Mouse (Mus musculus) heart, postnatal 4 days (tissue): Measurements from ENCODE around the gene Brf1. TPM values are rescaled to one million over a fixed set of nuclear protein-coding genes. Genes with fewer than 3 reads are reported as not detected.

ENCODE experiments used
- DNase-seq: peaks from one replicate; pipeline ENCODE4 v3.0.0; 2021
- total RNA-seq, 2 experiments: library from RNA; stranded (reverse); gene quantifications; 2 replicates each; pipeline ENCODE4 v1.2.3; 2021

Brf1 gene
- total RNA-seq, 2 experiments from 2014 or later = 38.3 to 40.8 TPM

DNA sequence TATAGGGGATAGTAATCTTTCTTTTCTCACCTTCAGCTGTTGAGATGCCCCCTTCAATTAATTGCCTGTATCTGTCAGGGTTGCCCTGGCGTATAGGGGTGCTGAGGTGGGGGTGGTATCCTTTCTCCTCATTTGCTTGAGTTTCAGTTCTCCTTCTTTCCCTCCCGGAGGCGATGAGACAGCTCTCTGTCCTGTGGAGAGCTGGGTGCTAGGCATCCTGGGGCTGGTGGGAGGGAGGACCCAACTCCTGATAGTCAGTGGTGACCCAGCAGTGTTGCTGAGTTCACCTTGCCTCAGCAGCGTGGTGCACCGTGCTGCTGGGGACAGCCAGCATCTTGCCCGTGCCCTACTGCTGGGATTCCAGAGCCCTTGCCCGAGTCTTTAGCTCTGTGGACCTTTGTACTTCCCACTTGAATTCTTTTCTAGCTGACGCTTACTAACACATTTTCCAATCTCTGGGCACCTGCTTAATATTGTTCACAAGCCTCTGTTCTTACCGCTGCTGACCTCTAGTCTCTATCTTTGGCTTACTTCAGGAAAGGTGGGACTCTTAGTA, 17.0 kb upstream of the Brf1 start:
- no peak for DNase-seq

DNA sequence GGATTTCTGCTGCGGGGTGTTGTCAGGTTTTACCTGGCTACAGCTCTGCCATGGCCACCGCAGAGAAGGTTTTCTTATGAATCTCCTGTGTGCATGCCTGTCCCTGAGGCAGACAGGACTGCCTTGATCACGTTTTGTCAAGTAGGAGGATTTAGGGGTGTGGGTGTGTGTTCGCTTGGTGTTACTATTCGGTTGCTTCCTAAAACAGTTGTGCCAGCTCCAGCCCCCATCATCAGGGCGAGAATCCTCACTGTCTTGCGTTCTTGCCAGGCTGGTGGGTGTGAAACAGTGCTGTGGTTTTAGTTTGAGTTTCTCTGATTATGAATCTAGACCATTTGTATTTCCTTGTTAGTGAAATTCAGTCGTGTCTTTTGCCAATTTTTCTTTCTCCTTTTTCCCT, 16.5 kb upstream of the Brf1 start:
- DNase-seq = no peak

DNA sequence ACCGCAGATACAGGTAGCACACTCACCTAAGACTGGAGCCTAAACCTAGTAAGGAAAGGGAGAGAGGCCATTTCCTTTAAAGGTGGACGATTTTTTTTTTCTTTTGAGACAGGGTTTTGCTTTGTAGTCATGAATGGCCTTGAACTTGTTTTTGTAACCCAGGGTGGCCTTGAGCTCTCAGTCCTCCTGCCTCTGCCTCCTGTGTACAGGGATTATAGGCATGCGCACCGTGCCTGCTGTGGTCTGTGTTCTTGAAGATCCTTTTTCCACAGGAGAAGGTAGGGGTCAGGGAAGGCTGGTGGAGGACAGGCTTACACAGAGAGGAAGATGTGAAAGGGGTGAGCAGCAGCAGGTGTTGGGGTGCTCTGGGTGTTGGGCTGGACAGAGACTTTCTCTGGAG, 15.5 kb upstream of the Brf1 start:
- DNase-seq = no peak

DNA sequence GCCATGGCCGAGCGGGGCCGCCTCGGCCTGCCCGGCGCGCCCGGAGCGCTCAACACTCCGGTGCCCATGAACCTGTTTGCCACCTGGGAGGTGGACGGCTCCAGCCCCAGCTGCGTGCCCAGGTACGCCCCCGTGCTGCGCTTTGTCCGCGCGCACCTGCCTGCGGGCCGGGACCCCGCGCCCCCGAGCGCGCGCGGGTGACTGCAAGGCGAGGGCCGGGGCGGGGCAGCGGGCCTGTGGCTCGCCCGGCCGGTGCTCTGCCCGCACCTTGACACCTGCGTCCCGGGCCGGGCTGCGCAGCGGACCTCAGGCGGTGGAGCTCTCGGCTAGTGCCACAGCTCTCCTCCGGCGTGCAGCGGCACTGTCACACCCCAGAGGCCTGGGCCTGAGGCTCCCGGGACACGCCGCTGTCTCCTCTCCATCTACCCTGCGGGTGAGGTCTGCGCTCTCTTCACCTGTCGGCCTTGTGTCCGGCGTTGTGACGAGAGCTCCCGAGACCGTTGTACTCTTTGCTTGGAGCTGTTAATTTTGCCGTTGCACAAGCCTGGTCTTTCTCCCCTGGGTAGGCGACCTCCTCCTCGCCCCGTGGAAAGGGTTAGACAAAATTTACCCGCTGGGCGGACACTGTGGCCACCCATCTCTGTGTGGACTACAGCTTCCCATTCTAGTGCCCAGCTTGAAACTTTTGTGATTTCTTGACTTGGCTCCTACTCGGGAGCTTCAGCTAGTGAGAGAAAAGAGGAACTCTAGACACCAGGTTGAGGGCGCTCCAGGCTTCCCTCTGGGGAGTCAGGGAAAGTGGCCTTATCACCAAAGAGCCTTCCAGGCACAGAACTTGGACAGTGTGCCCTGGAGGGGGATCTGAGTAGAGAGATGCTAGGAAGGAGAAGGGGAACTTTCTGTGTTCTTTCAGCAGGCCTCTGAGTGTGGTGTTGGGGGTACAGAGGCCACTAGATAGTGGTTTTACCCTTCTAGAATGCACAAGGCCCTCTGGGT, 14.4 kb upstream of the Brf1 start:
- DNase-seq = peak; percentile 42

- DNase-seq = peak; percentile 96
Measured at GRCm38 (mm10) chr12:113013604-113014558, 13.4 kb upstream of the Brf1 start, which contains the start of gene Pacs2. Gene Pacs2 (plus strand): TSS chr12:113014508.

- DNase-seq = peak; percentile 49
Measured at GRCm38 (mm10) chr12:113013021-113013491, 12.6 kb upstream of the Brf1 start.

DNA sequence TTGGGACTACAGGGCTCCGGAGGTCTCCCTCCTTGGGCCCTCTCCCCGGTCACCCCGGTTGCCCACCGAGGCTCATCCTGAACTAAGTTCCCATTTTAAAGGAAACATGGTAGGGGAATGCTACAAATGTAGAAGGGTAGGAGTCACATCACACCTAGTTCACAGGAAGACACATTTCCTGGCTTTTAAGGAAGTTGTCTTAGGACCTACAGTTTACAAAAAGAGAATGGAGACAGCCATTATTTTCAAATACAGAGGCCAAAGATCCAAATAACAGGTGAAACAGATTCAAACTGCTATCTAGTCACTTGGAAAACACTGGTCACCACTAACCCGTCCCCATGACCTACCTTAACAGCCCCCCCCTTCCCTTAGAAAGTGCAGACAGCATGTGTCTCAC, 11.9 kb upstream of the Brf1 start:
- DNase-seq = no peak

DNA sequence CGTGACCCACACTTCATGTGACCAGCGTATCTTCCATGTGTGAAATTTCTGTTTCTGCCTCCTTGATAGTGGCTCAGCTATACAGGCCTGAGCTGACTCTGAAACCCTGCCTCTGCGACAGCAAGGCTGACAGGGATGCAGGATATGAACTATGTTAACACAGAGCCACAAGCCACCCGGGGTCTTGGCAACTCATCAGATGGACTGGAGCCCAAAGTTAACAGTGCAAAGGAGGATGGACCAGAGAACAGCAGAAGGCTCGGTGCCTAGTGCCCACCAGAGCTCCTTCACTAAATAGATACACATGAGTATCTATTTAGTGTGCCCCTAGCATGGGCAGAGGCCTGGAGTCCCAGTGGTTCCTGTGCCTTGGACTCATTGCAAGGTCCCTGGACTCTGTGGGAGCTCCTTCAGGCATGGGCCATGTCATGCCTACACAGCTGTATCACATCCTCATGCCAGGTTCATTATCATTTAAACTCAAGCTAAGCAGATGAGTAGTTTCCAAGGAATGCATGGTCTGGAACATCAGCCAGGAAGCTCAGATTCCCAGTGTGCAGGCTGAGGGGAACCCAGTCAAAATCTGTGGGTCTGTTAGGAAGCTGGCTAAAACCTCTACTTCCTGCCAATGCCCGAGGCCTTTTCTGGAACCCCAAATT, 11.3 kb upstream of the Brf1 start:
- DNase-seq = peak; percentile 59

DNA sequence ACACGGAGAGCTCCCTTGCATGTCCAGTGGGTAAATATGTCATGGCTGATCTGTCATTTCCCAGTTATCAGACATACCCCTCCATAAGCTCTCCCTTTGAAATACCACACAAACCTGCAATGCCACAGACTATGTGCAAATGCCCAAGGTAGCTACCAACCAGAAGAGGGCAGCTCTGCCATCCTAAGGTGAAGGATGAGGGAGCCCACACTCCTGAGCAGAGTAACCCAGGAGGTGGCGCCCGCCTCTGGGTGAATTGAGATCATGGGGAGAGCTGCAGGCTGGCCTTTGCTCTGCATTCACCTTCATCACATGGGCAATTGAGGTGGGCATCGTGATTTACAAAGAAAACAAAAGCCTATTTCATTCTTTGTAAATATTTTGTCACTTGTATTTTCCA, 4.5 kb upstream of the Brf1 start:
- peak; percentile 80 for DNase-seq

- DNase-seq = no peak
Measured at GRCm38 (mm10) chr12:113004011-113004410, 3.5 kb upstream of the Brf1 start.

- no peak for DNase-seq
Measured at GRCm38 (mm10) chr12:113002667-113003066, 2.2 kb upstream of the Brf1 start.

GRCm38 (mm10) chr12:113001133-113001474, 600 bp upstream of the Brf1 start:
- no peak for DNase-seq

DNA sequence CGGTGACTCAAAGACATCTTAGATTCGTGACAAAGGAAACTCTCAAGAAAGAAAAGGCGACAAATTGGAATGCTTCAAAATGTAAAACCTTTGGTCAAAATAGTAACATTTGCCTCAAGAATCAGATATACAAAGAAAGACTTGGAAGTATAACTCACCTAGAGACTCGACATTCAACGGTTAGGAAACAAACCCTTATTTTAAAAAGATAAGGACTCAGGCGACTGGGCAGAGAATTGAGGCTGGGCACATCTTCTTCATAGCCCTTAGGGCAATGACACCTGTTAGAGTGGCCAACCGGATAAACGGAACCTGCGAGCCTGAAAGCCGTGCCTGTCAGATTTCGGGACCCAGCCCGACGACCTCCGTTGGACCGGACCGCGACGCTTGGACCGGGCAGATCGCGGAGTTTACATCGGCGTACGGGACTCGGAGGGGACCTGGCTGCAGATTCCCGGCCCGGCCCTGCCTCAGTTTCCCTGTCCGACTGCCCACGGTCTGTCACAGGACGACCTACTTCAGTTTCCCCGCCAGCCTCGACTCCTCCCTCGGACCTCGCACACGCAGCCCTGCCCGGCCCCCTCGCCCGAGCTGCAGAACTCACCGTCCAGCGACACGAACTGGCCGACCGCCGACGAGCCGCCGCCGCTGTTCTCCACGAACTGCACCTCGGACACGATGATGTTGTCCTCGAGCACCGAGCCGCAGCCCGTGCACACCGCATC, 773 bp downstream of the Brf1 start:
- DNase-seq = no peak

- no peak for DNase-seq
Measured at GRCm38 (mm10) chr12:112994153-112994552, 6.4 kb downstream of the Brf1 start.

DNA sequence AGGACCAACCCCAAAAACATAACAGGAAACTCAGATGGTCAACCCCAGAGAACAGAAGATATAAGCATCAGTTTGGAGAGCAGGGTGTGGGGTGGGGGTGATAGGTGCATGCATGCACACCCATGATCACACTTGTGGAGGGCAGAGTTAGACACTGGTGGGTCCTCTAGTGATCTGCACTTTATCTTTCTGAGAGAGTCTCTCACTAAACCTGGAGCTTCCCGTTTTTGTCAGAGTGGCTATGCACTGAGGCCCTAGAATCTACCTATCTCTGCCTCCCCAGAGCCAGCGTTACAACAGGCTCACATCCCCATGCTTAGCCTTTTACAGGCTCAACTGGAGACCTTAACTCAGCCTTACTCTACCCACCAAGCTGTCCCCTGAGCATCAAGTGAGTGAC, 9.1 kb downstream of the Brf1 start:
- DNase-seq = no peak

DNA sequence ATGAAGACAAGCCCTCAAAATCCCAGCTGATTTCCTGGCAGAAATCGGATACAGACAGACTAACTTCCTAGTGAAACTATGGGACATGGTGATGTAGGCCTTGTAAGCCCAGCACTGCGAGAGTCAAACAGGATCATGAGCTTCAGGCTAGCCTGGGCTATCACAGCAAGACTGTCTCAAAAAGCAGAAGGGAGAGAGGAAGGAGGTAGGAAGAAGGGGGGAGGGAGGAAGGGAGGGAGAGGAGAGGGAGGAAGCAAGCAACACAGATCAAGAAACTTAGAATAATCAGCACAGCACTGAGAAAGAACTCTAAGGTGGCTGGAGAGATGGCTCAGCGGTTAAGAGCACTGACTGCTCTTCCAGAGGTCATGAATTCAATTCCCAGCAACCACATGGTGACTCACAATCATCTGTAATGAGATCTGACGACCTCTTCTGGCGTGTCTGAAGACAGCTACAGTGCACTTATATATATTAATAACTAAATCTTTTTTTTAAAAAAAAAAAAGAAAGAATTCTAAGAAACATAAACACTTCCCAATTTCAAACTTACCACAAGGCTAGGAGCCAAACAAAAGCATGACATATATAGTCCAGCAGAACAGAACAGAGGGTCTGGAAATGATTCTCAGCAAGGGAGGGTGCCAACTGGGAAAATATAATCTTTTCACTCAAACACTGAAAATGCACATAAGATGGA, 9.6 kb downstream of the Brf1 start:
- DNase-seq = no peak

GRCm38 (mm10) chr12:112987877-112988276, 12.6 kb downstream of the Brf1 start:
- DNase-seq = peak; percentile 67

DNA sequence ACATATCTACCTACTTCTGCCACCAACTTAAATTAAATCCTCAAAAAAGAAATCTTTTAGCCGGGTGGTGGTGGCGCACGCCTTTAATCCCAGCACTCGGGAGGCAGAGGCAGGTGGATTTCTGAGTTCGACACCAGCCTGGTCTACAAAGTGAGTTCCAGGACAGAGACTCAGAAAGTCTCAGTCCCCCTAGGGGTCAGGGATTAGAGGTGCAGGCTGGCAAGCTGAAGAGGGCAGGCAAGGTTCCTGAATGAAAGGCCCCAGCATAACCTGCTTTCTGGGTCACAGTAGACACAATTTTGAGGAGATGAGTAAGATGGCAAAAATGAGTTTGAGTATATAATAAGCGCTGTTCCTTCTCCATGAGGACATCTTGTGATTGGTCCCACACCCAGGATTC, 15.2 kb downstream of the Brf1 start:
- no peak for DNase-seq

DNA sequence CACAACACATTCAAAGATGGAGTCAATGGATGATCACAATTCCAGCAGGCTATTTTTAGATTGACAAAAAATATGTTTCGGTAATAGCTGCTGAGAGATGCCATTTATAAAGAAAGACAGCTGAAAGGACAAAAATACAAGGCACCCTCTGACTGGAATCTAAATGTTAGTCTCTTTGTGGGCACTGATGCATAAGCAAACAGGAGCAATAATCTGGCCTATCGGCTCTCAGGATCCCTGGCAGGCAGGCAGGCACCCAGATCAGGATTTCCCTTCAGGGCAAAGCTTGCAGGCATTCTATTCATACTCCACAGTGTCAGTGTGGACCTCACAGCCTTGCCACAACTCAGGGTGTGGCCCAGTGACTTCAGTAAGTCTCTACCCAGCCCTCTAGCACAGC, 18.5 kb downstream of the Brf1 start:
- no peak for DNase-seq

- no peak for DNase-seq
Measured at GRCm38 (mm10) chr12:112977156-112977555, 23.3 kb downstream of the Brf1 start.
